Mouse (Mus musculus) liver, embryonic 14.5 days (tissue): ENCODE data around the gene Myo9b. TPM values are rescaled to one million over a fixed set of nuclear protein-coding genes. Genes with fewer than 3 reads are reported as not detected.

ENCODE experiments used
- ATAC-seq: fragments of 200-750 bp; cut with Nextera tagmentation; 2 replicates; pipeline ENCODE4 v1.8.0; 2017; ENCODE audit warnings: moderate number of reproducible peaks, mild to moderate bottlenecking, moderate library complexity; ENCODE audit not compliant: insufficient read depth
- DNase-seq, 3 experiments: peaks; one replicate each; pipeline ENCODE4 v3.0.0-alpha.2; 2012 to 2013; ENCODE audit warnings: low read depth in 3 of 3, low spot score in 3 of 3
- H3K27ac ChIP-seq: fragments of 300-500 bp; sonication (generic); 2 replicates; pipeline ENCODE4 v1.5.1; 2014; ENCODE audit warnings: moderate library complexity, mild to moderate bottlenecking, control low read depth, inconsistent platforms
- H3K27me3 ChIP-seq: fragments of 300-500 bp; sonication (generic); 2 replicates; pipeline ENCODE4 v1.6.1; 2014; ENCODE audit warnings: mild to moderate bottlenecking, low read length, moderate library complexity; ENCODE audit not compliant: control insufficient read depth, insufficient read depth
- H3K36me3 ChIP-seq: fragments of 300-500 bp; sonication (generic); replicated peaks from 2 replicates; pipeline ENCODE4 v1.6.1; 2014; ENCODE audit warnings: low read depth; ENCODE audit not compliant: control insufficient read depth, insufficient read depth
- H3K4me1 ChIP-seq, 2 experiments: fragments of 200-500 bp in 1 of 2; fragments of 300-500 bp in 1 of 2; sonication (generic) in 1 of 2; replicated peaks; 2 replicates each; pipeline ENCODE4 v1.6.1; 2012 to 2014; ENCODE audit warnings: antibody characterized with exemption in 1 of 2, inconsistent platforms in 1 of 2, low read length in 1 of 2; ENCODE audit not compliant: control insufficient read depth in 2 of 2, insufficient read depth in 2 of 2
- H3K4me2 ChIP-seq: fragments of 300-500 bp; sonication (generic); 2 replicates; pipeline ENCODE4 v1.6.1; 2014; ENCODE audit warnings: low read depth, mild to moderate bottlenecking, control low read depth, moderate library complexity
- H3K4me3 ChIP-seq, 2 experiments: fragments of 200-500 bp in 1 of 2; fragments of 300-500 bp in 1 of 2; sonication (generic) in 1 of 2; 2 replicates each; pipeline ENCODE4 v1.5.1; 2012 to 2014; ENCODE audit warnings: low read depth in 2 of 2, low read length in 2 of 2, mild to moderate bottlenecking in 2 of 2, control low read depth in 1 of 2, inconsistent platforms in 1 of 2, moderate library complexity in 1 of 2; ENCODE audit not compliant: insufficient read depth in 1 of 2
- H3K9ac ChIP-seq: fragments of 300-500 bp; sonication (generic); replicated peaks from 2 replicates; pipeline ENCODE4 v1.6.1; 2014; ENCODE audit warnings: mild to moderate bottlenecking, control low read depth, moderate library complexity
- H3K9me3 ChIP-seq: fragments of 300-500 bp; sonication (generic); 2 replicates; pipeline ENCODE4 v1.6.1; 2016; ENCODE audit warnings: low read length, mixed read lengths; ENCODE audit not compliant: control insufficient read depth
- CTCF ChIP-seq: IDR thresholded peaks from 2 replicates; pipeline ENCODE4 v1.5.1; 2016; ENCODE audit warnings: antibody characterized with exemption, low read depth, control low read depth
- EP300 ChIP-seq: IDR thresholded peaks from 2 replicates; pipeline ENCODE4 v1.6.1; 2016; ENCODE audit warnings: antibody characterized with exemption, low read depth
- WGBS: fragments of 180-500 bp; shearing (Covaris S2); extraction: QIAGEN DNeasy Blood & Tissue Kit; methylation state at CpG from one replicate; pipeline ENCODE4 v1.1.7; 2014; ENCODE audit not compliant: insufficient replicate concordance; 5-methylcytosine and 5-hydroxymethylcytosine counted together
- polyA plus RNA-seq, 2 experiments: library from polyadenylated mRNA; depleted of rRNA in 1 of 2; stranded (reverse) in 1 of 2; unstranded in 1 of 2; fragments of >200 nt; fragmentation: Nextera tagmentation in 1 of 2; extraction: Ambion mirVana in 1 of 2; gene quantifications; 2 replicates each; pipeline versions ENCODE4 v1.2.1 to v1.2.3; 2012 to 2014

The Myo9b gene
- polyA plus RNA-seq, 2 experiments, result 5.8 to 6.4 TPM

DNA sequence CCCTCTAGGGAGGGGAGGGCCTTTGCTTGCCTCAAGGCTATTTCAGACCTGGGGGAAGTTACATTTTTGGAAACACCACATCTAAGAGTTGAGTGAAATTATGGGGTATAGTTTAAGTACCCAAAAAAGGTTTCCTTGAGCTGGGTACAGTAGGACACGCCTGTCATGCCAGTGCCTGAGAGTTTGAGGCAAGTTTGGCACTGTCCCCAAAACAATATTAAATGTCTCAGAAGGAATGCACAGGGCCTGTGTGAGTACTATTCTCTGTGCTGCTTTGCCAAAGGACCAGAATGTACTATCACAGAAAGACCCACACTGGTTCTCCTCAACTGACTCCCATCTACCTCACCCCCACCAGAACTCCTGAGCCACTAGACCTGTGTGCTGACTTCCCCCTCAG, 31.1 kb downstream of the Myo9b start:
- 64% methylated on average over 1 of the region's 1 CpGs for WGBS

DNA sequence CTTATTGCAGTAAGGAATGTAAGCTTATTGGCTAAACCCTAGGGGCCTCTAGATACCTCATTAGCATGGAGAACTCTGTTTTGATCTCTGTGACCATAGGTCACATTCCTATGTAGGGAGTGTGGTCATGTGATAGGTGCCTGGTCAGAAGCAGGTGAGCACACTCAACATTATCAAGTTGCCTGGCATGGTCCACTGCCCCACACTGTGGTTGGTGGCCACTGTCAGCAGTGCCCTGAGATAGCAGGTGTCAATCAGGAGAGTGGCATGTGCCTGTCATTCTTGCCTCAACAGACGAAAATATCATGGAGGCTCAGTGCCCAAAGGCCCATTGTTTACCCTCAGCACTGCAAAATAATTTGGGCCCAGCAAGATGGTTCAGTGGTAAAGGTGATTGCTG, 33.5 kb downstream of the Myo9b start:
- no peaks in the 10 kb centered on the region for H3K9me3 ChIP-seq
- H3K4me2 ChIP-seq, result no peak overlapping the region
- no peak overlapping the region for H3K27ac ChIP-seq
- ATAC-seq (no peak), DNase-seq (no peak)
- H3K4me1 ChIP-seq, result peaks cover 0 to 15% of the 10 kb centered on the region in 2 experiments; a peak in 2 of 4 replicates
- no peak overlapping the region for H3K4me3 ChIP-seq
- H3K9ac ChIP-seq, result no peak overlapping the region
- no peaks in the 10 kb centered on the region for H3K27me3 ChIP-seq
- WGBS, result 31% methylated on average over 1 of the region's 1 CpGs
- TF ChIP-seq EP300, result no peak
- TF ChIP-seq CTCF, result no peak
- H3K36me3 ChIP-seq, result no peaks in the 10 kb centered on the region

More for the DNA sequence above, 31.1 kb downstream of the Myo9b start:
- Histone ChIP-seq H3K27ac (no peak overlapping the region), H3K9me3 (no peaks in the 10 kb centered on the region), H3K9ac (no peak overlapping the region), H3K4me2 (no peak overlapping the region), H3K4me1 (peaks cover 0 to 20% of the 10 kb centered on the region in 2 experiments; a peak in 3 of 4 replicates), H3K27me3 (no peaks in the 10 kb centered on the region), H3K4me3 (no peak overlapping the region), H3K36me3 (no peaks in the 10 kb centered on the region)
- no peak for TF ChIP-seq EP300
- TF ChIP-seq CTCF, result no peak
- no peak for DNase-seq
- no peak for ATAC-seq

DNA sequence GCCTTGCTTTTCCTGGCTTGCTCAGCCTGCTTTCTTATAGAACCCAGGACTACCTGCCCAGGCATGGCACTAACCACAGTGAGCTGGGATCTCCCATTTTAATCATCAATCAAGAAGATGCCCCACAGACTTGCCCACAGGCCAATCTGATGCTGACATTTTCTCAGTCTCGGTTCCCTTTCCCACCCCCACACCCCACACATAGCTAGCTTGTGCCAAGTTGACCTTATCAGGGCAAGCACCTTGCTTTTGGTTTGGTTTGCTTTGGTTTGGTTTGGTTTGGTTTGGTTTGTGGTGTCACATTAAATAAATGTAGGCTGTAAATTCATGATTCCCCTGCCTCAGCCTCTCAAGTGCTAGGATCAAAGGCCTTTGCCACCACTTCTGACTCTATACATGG, 34.9 kb downstream of the Myo9b start:
- Histone ChIP-seq H3K27me3 (no peaks in the 10 kb centered on the region), H3K4me3 (no peak overlapping the region), H3K27ac (no peak overlapping the region), H3K9ac (no peak overlapping the region), H3K9me3 (no peaks in the 10 kb centered on the region), H3K36me3 (no peaks in the 10 kb centered on the region), H3K4me2 (no peak overlapping the region), H3K4me1 (peaks cover 0 to 18% of the 10 kb centered on the region in 2 experiments; a peak in 2 of 4 replicates)
- DNase-seq (no peak), ATAC-seq (no peak)
- 13% methylated on average over 1 of the region's 1 CpGs for WGBS
- TF ChIP-seq CTCF (no peak), EP300 (no peak)

DNA sequence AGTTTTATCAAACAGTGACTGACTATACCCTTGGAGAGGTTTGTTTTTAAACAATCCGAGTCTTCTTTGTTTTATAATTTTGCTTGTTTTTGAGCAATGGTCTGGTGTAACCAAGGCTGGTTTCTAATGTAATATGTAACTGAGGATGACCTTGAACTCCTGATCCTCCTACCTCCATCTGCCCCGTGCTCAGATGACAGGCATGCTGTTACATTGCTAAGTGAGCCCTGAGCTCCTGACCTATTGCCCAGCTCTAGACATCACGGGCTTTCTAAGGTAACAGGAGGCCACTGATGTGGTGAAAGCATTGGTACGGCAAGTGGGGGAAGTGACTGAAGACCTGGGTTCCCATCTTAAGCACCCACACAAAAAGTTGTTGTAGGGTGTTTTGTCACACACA, 35.4 kb downstream of the Myo9b start:
- Histone ChIP-seq H3K27ac (no peak overlapping the region), H3K27me3 (no peaks in the 10 kb centered on the region), H3K36me3 (no peaks in the 10 kb centered on the region), H3K9me3 (no peaks in the 10 kb centered on the region), H3K4me3 (no peak overlapping the region), H3K4me2 (no peak overlapping the region), H3K4me1 (peaks cover 5 to 21% of the 10 kb centered on the region in 2 experiments; a peak in 3 of 4 replicates), H3K9ac (no peak overlapping the region)
- DNase-seq, result no peak
- 0 out of 2 replicates have a peak, but pooled peaks have one; percentile 19 for ATAC-seq
- TF ChIP-seq CTCF (no peak), EP300 (no peak)
- WGBS, result 67% methylated on average over 4 of the region's 4 CpGs

DNA sequence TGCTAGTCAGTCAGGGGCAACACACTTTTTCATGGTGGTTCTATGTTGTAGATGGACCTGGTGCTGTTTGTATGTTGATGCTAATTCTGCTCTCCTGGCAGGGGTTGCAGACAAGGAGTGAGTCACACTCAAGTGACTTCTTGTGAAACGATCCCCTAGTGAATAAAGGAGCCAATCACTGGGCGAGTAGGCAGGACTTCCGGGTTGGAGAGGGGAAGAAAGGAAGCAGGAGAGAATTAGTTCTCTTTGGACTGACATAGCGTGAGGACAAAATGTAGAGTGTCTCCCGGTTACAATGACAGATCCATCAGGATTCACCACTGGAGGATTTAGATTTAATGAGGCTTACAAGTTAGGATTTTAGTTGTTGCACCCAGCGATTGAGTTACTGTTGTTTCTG, 37.9 kb downstream of the Myo9b start:
- Histone ChIP-seq H3K9me3 (no peaks in the 10 kb centered on the region), H3K9ac (no peak overlapping the region), H3K27ac (no peak overlapping the region), H3K4me2 (no peak overlapping the region), H3K36me3 (no peaks in the 10 kb centered on the region), H3K4me3 (no peak overlapping the region), H3K27me3 (no peaks in the 10 kb centered on the region), H3K4me1 (peaks cover 20 to 45% of the 10 kb centered on the region in 2 experiments)
- no peak for ATAC-seq
- WGBS, result 62% methylated on average over 6 of the region's 6 CpGs
- DNase-seq, result no peak
- TF ChIP-seq EP300 (no peak), CTCF (no peak)
